Mouse (Mus musculus) stomach, embryonic 16.5 days (tissue): Measurements from ENCODE around the gene Mt4. TPM values are rescaled to one million over a fixed set of nuclear protein-coding genes. Genes with fewer than 3 reads are reported as not detected.
"Not testable (repeated sequence)": the region's sequence is repeated elsewhere in the genome, so short reads cannot be mapped to it uniquely, and the experiment has no call there.

Experiments used
- ATAC-seq: fragments of 200-750 bp; cut with Nextera tagmentation; 2 replicates; pipeline ENCODE4 v1.8.0; 2017; ENCODE audit warnings: moderate number of reproducible peaks, moderate TSS enrichment; ENCODE audit not compliant: insufficient read depth, low FRiP score
- H3K27ac ChIP-seq: fragments of 300-500 bp; sonication (generic); 2 replicates; pipeline ENCODE4 v1.5.1; 2014; ENCODE audit warnings: low read length
- H3K27me3 ChIP-seq: fragments of 300-500 bp; sonication (generic); 2 replicates; pipeline ENCODE4 v1.6.1; 2014; ENCODE audit warnings: low read length, control low read depth, mixed read lengths; ENCODE audit not compliant: control insufficient read depth, insufficient read depth
- H3K36me3 ChIP-seq: fragments of 300-500 bp; sonication (generic); 2 replicates; pipeline ENCODE4 v1.6.1; 2014; ENCODE audit warnings: low read length; ENCODE audit not compliant: control insufficient read depth, insufficient read depth
- H3K4me1 ChIP-seq: fragments of 300-500 bp; sonication (generic); 2 replicates; pipeline ENCODE4 v1.6.1; 2014; ENCODE audit warnings: low read length, control low read depth, mixed read lengths; ENCODE audit not compliant: control insufficient read depth, insufficient read depth
- H3K4me2 ChIP-seq: fragments of 300-500 bp; sonication (generic); 2 replicates; pipeline ENCODE4 v1.6.1; 2014; ENCODE audit warnings: low read depth, low read length, mixed read lengths
- H3K4me3 ChIP-seq: fragments of 300-500 bp; sonication (generic); replicated peaks from 2 replicates; pipeline ENCODE4 v1.5.1; 2014; ENCODE audit warnings: mild to moderate bottlenecking, low read length
- H3K9ac ChIP-seq: fragments of 300-500 bp; sonication (generic); 2 replicates; pipeline ENCODE4 v1.6.1; 2014; ENCODE audit warnings: low read length
- H3K9me3 ChIP-seq: fragments of 300-500 bp; sonication (generic); replicated peaks from 2 replicates; pipeline ENCODE4 v1.6.1; 2016; ENCODE audit warnings: low read length, control low read depth; ENCODE audit not compliant: control insufficient read depth
- whole genome bisulfite sequencing: fragments of 180-500 bp; shearing (Covaris S2); extraction: QIAGEN DNeasy Blood & Tissue Kit; methylation state at CpG from one replicate; pipeline ENCODE4 v1.1.7; 2014; 5-methylcytosine and 5-hydroxymethylcytosine counted together
- polyA plus RNA-seq: library from polyadenylated mRNA; unstranded; fragments of >200 nt; fragmentation: Nextera tagmentation; extraction: Ambion mirVana; gene quantifications from 2 replicates; pipeline ENCODE4 v1.2.1, GENCODE M21; 2015

Gene Mt4
- polyA plus RNA-seq, 1 experiment from 2014 or later = 1.6 TPM

- ATAC-seq = no peak
- Histone ChIP-seq H3K4me3 (no peak overlapping the region), H3K36me3 (no peaks in the 10 kb centered on the region), H3K9me3 (no peaks in the 10 kb centered on the region), H3K4me1 (no peaks in the 10 kb centered on the region), H3K4me2 (no peak overlapping the region), H3K27ac (no peak overlapping the region), H3K27me3 (no peaks in the 10 kb centered on the region), H3K9ac (no peak overlapping the region)
- WGBS = 87% methylated on average over 6 of the region's 6 CpGs
These were observed 7.7 kb upstream of the Mt4 start for GRCm38 (mm10) chr8:94129133-94129789.

GRCm38 (mm10) chr8:94130126-94130525, 6.9 kb upstream of the Mt4 start:
- H3K4me3 ChIP-seq = no peak overlapping the region
- no peak overlapping the region for H3K4me2 ChIP-seq
- H3K27ac ChIP-seq = no peak overlapping the region
- H3K9ac ChIP-seq = no peak overlapping the region
- no peaks in the 10 kb centered on the region for H3K4me1 ChIP-seq
- no peaks in the 10 kb centered on the region for H3K36me3 ChIP-seq
- no peaks in the 10 kb centered on the region for H3K9me3 ChIP-seq
- no peaks in the 10 kb centered on the region for H3K27me3 ChIP-seq
- ATAC-seq = no peak
- 88% methylated on average over 4 of the region's 4 CpGs for WGBS

GRCm38 (mm10) chr8:94132096-94132495, 4.9 kb upstream of the Mt4 start:
- ATAC-seq = no peak
- H3K9ac ChIP-seq = no peak overlapping the region
- H3K27ac ChIP-seq = no peak overlapping the region
- H3K36me3 ChIP-seq = no peaks in the 10 kb centered on the region
- H3K9me3 ChIP-seq = no peaks in the 10 kb centered on the region
- H3K4me3 ChIP-seq = no peak overlapping the region
- no peaks in the 10 kb centered on the region for H3K27me3 ChIP-seq
- H3K4me2 ChIP-seq = no peak overlapping the region
- no peaks in the 10 kb centered on the region for H3K4me1 ChIP-seq
- 54% methylated on average over 5 of the region's 5 CpGs for WGBS

- not testable (repeated sequence) for H3K4me2 ChIP-seq, H3K4me1 ChIP-seq, H3K9me3 ChIP-seq, H3K4me3 ChIP-seq, H3K9ac ChIP-seq, H3K27ac ChIP-seq, H3K27me3 ChIP-seq, H3K36me3 ChIP-seq
- WGBS = 43% methylated on average over 3 of the region's 3 CpGs
- 0 out of 2 replicates have a peak, but pooled peaks have one; percentile 18 for ATAC-seq
These were observed 2.4 kb upstream of the Mt4 start for GRCm38 (mm10) chr8:94134601-94135000.

GRCm38 (mm10) chr8:94135556-94135955, 1.4 kb upstream of the Mt4 start:
- Histone ChIP-seq H3K36me3 (no peaks in the 10 kb centered on the region), H3K27ac (no peak overlapping the region), H3K4me2 (no peak overlapping the region), H3K9ac (no peak overlapping the region), H3K27me3 (no peaks in the 10 kb centered on the region), H3K9me3 (no peaks in the 10 kb centered on the region), H3K4me1 (no peaks in the 10 kb centered on the region), H3K4me3 (no peak overlapping the region)
- no peak for ATAC-seq
- 91% methylated on average over 6 of the region's 6 CpGs for WGBS

- H3K4me1 ChIP-seq = no peaks in the 10 kb centered on the region
- no peak overlapping the region for H3K4me3 ChIP-seq
- H3K27me3 ChIP-seq = no peaks in the 10 kb centered on the region
- no peak overlapping the region for H3K27ac ChIP-seq
- H3K9ac ChIP-seq = no peak overlapping the region
- H3K36me3 ChIP-seq = no peaks in the 10 kb centered on the region
- no peak overlapping the region for H3K4me2 ChIP-seq
- ATAC-seq = no peak
- WGBS = 62% methylated on average over 7 of the region's 7 CpGs
- H3K9me3 ChIP-seq = no peaks in the 10 kb centered on the region
These were observed 805 bp upstream of the Mt4 start for GRCm38 (mm10) chr8:94136192-94136591.

- H3K27me3 ChIP-seq = no peaks in the 10 kb centered on the region
- no peak for ATAC-seq
- H3K9me3 ChIP-seq = no peaks in the 10 kb centered on the region
- no peak overlapping the region for H3K9ac ChIP-seq
- H3K4me3 ChIP-seq = no peak overlapping the region
- H3K36me3 ChIP-seq = no peaks in the 10 kb centered on the region
- no peaks in the 10 kb centered on the region for H3K4me1 ChIP-seq
- H3K4me2 ChIP-seq = no peak overlapping the region
- WGBS = 75% methylated on average over 4 of the region's 4 CpGs
- H3K27ac ChIP-seq = no peak overlapping the region
These were observed 3.3 kb downstream of the Mt4 start for GRCm38 (mm10) chr8:94140266-94140795.

- no peak overlapping the region for H3K27ac ChIP-seq
- peaks cover 6% of the 10 kb centered on the region; the same call in 1 of the 2 replicates for H3K27me3 ChIP-seq
- no peaks in the 10 kb centered on the region for H3K36me3 ChIP-seq
- H3K4me3 ChIP-seq = no peak overlapping the region
- H3K9ac ChIP-seq = no peak overlapping the region
- H3K9me3 ChIP-seq = no peaks in the 10 kb centered on the region
- ATAC-seq = no peak
- WGBS = 31% methylated on average over 5 of the region's 5 CpGs
- H3K4me1 ChIP-seq = peaks cover 10% of the 10 kb centered on the region
- H3K4me2 ChIP-seq = no peak overlapping the region
These were observed 11.2 kb downstream of the Mt4 start for GRCm38 (mm10) chr8:94148236-94148635.

GRCm38 (mm10) chr8:94150925-94151324, 13.9 kb downstream of the Mt4 start:
- Histone ChIP-seq H3K4me1 (peaks cover 15% of the 10 kb centered on the region), H3K4me2 (no peak overlapping the region), H3K9me3 (no peaks in the 10 kb centered on the region), H3K27ac (no peak overlapping the region), H3K36me3 (no peaks in the 10 kb centered on the region), H3K27me3 (peaks cover 10% of the 10 kb centered on the region; the same call in 1 of the 2 replicates), H3K4me3 (no peak overlapping the region), H3K9ac (no peak overlapping the region)
- ATAC-seq = no peak
- 73% methylated on average over 5 of the region's 5 CpGs for WGBS
